Mouse (Mus musculus) heart, embryonic 15.5 days (tissue): ENCODE data around the gene Agrn. TPM values are rescaled to one million over a fixed set of nuclear protein-coding genes. Genes with fewer than 3 reads are reported as not detected.

Source experiments
- ATAC-seq: fragments of 200-750 bp; cut with Nextera tagmentation; replicated peaks from 2 replicates; pipeline ENCODE4 v1.8.0; 2017; ENCODE audit warnings: low read depth, moderate TSS enrichment; ENCODE audit not compliant: insufficient number of reproducible peaks, insufficient read depth, low FRiP score
- H3K27ac ChIP-seq: fragments of 300-500 bp; sonication (generic); 2 replicates; pipeline ENCODE4 v1.5.1; 2015; ENCODE audit warnings: mild to moderate bottlenecking, inconsistent platforms
- H3K27me3 ChIP-seq: fragments of 300-500 bp; sonication (generic); 2 replicates; pipeline ENCODE4 v1.6.1; 2015; ENCODE audit warnings: inconsistent platforms
- H3K36me3 ChIP-seq: fragments of 300-500 bp; sonication (generic); 2 replicates; pipeline ENCODE4 v1.6.1; 2015; ENCODE audit warnings: mild to moderate bottlenecking, inconsistent platforms
- H3K4me1 ChIP-seq: fragments of 300-500 bp; sonication (generic); replicated peaks from 2 replicates; pipeline ENCODE4 v1.6.1; 2015; ENCODE audit warnings: inconsistent platforms
- H3K4me2 ChIP-seq: fragments of 300-500 bp; sonication (generic); 2 replicates; pipeline ENCODE4 v1.6.1; 2015; ENCODE audit warnings: inconsistent platforms, mild to moderate bottlenecking, moderate library complexity
- H3K4me3 ChIP-seq: fragments of 300-500 bp; sonication (generic); 2 replicates; pipeline ENCODE4 v1.5.1; 2015; ENCODE audit warnings: mild to moderate bottlenecking, inconsistent platforms
- H3K9ac ChIP-seq: fragments of 300-500 bp; sonication (generic); 2 replicates; pipeline ENCODE4 v1.6.1; 2015; ENCODE audit warnings: mild to moderate bottlenecking, inconsistent platforms
- H3K9me3 ChIP-seq: fragments of 300-500 bp; sonication (generic); replicated peaks from 2 replicates; pipeline ENCODE4 v1.6.1; 2016; ENCODE audit warnings: inconsistent platforms
- WGBS: fragments of 180-500 bp; shearing (Covaris S2); methylation state at CpG from one replicate; pipeline ENCODE4 v1.1.7; 2015; ENCODE audit warnings: mixed read lengths; 5-methylcytosine and 5-hydroxymethylcytosine counted together
- polyA plus RNA-seq: library from polyadenylated mRNA; unstranded; fragments of >200 nt; fragmentation: Nextera tagmentation; extraction: Ambion mirVana; gene quantifications from 2 replicates; pipeline ENCODE4 v1.2.1, GENCODE M21; 2015

Gene Agrn
- polyA plus RNA-seq, 1 experiment from 2014 or later, result 38.0 TPM

DNA sequence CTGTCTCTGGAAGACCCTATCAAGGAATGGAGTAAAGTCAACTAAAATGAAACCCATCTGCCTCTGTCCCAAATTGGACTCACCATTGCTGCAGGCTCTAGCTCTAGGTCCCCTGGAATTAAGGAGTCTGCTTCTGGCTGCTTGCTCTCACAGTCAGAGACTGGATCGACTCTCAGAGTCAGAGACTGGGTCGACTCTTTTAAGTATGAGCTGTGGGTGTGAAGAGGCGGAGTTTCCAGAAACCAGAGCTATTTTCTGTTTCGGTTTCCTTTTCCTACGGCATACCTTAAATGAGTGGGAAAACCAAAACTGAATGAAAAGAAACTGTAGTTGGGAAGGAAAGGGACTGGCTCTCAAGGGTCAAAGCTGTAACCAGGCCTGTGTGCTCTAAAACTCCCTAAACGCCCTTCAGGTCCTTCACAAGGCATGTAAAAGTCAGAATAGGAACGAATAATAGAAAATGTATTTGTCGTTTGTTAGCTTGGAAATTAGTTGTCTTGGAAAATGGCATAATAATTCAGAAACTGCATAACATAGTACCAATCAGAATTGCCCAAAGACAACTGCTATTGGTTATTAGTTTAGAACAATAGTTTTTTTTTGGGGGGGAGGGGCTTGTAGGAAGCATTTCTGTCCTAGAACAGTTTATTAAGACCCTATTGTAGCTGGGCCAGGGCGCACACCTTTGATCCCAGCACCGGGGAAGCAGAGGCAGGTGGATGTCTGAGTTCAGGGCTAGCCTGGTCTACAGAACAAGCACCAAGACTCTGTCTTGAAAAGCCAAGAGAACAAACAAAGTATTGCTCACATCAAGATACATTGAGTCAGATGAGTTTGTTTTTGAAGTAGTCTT lies 3.6 kb upstream of the Agrn start, which contains the start of gene Isg15:
TSS of gene Isg15 (minus strand) at position 196 of the 853 bp plus-strand sequence.
- H3K4me2 ChIP-seq, result peak within 1 kb of the TSS; percentile 19; the same call in 1 of the 2 replicates

DNA sequence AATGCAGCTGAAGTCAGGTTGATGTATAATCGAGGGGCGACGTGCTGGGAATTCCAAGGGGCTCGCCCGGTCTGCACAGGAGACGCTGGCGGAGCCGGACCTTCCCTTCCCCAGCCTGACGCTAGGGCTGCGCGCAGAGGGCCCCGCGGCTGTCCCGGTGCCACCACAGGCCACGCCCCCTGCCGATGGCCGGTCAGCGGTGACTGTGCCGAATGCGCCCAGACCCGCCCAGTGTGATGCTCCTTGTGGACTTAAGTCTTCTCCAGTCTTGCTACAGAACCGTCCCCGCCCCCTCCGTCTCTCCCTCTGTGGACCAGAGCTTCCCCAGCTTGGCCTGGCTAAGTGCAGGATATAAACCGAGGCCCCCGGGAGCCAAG lies 529 bp upstream of the Agrn start:
- Histone ChIP-seq H3K36me3 (0 out of 2 replicates have a peak, but pooled peaks cover 3% of the 10 kb centered on the region), H3K4me2 (peak overlapping the region; percentile 72), H3K9ac (peak overlapping the region; percentile 67), H3K4me1 (peaks cover 43% of the 10 kb centered on the region), H3K27me3 (no peaks in the 10 kb centered on the region), H3K9me3 (no peaks in the 10 kb centered on the region), H3K4me3 (peak overlapping the region; percentile 79), H3K27ac (peak overlapping the region; percentile 95)
- peak; percentile 90 for ATAC-seq
- WGBS, result under 1% methylated on average over 26 of the region's 26 CpGs

More for the DNA sequence above, 3.6 kb upstream of the Agrn start, which contains the start of gene Isg15:
- 53% methylated on average over 10 of the region's 10 CpGs for WGBS
- Histone ChIP-seq H3K4me1 (peaks cover 25% of the 10 kb centered on the region), H3K27me3 (no peaks in the 10 kb centered on the region), H3K9me3 (no peaks in the 10 kb centered on the region), H3K4me3 (0 out of 2 replicates have a peak within 1 kb of the TSS, but pooled peaks have one; percentile 1), H3K27ac (peak within 1 kb of the TSS; percentile 15; the same call in 1 of the 2 replicates), H3K9ac (no peak within 1 kb of the TSS), H3K36me3 (no peaks in the 10 kb centered on the region)
- no peak for ATAC-seq

DNA sequence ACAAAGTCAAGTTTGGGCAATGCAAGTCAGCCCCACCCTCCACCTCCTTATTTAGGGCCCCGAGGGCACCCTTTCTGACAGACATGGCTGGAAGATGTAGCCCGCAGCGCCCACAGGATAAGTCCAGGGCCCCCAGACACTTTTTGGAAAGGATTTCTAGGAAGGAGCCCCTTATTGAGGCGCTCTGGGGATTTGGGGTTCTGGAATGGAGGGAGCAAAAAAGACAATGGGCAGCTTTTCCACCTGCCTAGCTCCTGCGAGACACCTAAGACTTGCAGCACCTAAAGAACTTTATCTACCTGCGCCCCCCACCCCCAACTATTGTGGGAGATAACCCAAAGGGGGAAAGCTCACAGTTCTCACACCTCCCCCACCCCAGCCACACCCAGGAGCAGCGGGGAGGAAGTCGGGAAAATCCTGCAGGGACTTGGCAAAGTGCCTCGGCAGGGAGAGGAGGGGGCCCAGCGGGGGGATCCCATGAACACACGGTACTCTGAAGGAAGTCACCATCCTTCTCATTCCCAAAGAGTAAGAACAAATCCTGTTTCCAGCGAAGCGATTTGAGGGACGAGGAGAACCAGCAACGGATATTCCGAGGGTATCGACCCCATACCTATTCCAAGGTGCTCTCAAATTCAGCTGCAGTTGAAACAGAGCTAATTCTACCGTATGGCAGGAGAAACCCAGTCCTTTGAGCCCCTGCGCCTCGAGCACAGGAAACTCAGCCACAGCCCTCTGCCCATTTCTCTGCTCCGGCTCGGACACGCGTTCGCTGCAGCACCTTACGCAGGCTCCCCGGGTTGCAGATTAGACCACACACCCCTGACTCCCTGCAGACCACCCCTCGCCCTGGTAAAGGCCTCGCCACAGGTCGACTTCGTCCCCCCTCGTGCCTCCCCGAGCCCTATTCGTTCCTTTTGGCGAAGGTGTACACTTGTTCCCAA lies 1.1 kb downstream of the Agrn start:
- Histone ChIP-seq H3K36me3 (0 out of 2 replicates have a peak, but pooled peaks cover 8% of the 10 kb centered on the region), H3K9ac (peak overlapping the region; percentile 88), H3K27ac (peak overlapping the region; percentile 72), H3K27me3 (no peaks in the 10 kb centered on the region), H3K4me1 (peaks cover 43% of the 10 kb centered on the region), H3K4me2 (peak overlapping the region; percentile 97), H3K9me3 (no peaks in the 10 kb centered on the region), H3K4me3 (peak overlapping the region; percentile 79)
- no peak for ATAC-seq
- 3% methylated on average over 35 of the region's 35 CpGs for WGBS

DNA sequence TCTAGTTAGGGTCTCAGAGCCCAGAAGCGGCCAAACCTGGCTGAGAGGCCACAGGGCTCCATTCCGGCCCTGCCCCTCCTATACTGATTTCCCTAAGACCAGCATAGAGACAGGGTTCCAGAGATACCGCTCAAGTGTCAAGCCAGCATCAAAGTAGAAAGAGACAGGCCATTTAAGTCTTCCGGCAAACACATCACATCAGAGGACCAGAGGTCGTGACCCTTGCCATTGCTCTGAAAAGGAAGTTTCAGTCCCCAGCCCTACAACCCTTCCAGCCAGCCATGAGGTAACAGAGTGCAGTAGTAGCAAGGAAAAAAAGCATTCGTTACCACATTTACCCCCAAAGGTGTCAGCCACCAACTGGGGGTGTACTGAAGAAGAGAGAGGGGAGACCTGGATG lies 2.9 kb downstream of the Agrn start:
- WGBS, result 58% methylated on average over 6 of the region's 6 CpGs
- Histone ChIP-seq H3K27me3 (no peaks in the 10 kb centered on the region), H3K4me2 (no peak overlapping the region), H3K4me1 (peaks cover 56% of the 10 kb centered on the region), H3K36me3 (peaks cover 8% of the 10 kb centered on the region; the same call in 1 of the 2 replicates), H3K4me3 (no peak overlapping the region), H3K27ac (no peak overlapping the region), H3K9me3 (no peaks in the 10 kb centered on the region), H3K9ac (no peak overlapping the region)
- no peak for ATAC-seq

DNA sequence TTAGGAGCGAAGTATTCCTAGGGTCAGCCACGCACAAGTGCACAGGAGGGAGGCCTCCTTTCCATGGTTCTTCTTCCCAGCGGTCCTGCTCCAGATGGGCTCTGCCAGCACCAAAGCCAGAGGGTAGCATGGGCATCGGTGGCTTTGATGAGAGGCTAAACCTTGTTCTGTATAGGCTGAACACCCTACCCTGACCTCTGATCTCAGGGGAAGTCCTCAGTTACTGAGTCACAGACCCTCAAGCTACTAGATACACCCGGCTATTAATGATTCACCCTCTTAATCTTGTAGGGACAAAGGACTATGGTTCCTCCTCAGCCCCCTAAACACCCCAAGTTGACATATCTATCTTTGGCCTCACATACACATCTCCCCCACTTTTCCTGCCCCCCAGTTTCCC lies 3.4 kb downstream of the Agrn start:
- no peak for ATAC-seq
- no peak overlapping the region for H3K9ac ChIP-seq

DNA sequence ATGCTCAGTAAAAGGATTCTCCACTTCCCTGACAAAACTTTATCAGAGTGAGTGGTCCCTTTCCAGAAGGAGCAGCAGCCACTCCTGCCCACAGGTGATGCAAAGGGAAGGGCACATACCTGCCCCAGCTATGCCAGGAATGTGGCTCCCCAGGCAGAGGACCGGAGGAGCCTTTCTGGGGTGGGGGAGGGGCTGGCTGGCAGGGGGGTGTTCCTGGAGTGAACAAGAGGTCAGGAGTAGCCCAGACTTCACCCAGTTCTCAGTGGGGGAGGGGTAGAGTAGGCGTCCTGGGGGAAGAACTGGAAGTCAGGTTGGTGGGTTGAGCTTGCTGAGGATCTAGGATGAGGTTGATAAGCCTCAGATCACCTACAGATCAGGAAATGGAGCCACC lies 4.1 kb downstream of the Agrn start:
- Histone ChIP-seq H3K4me1 (peaks cover 68% of the 10 kb centered on the region), H3K36me3 (peaks cover 8% of the 10 kb centered on the region; the same call in 1 of the 2 replicates), H3K4me3 (no peak overlapping the region), H3K9me3 (no peaks in the 10 kb centered on the region), H3K4me2 (no peak overlapping the region), H3K9ac (no peak overlapping the region), H3K27ac (peak overlapping the region; percentile 62), H3K27me3 (no peaks in the 10 kb centered on the region)
- 29% methylated on average over 2 of the region's 2 CpGs for WGBS
- ATAC-seq, result no peak

More for the DNA sequence above, 3.4 kb downstream of the Agrn start:
- Histone ChIP-seq H3K4me2 (no peak overlapping the region), H3K36me3 (peaks cover 8% of the 10 kb centered on the region; the same call in 1 of the 2 replicates), H3K27me3 (no peaks in the 10 kb centered on the region), H3K4me3 (no peak overlapping the region), H3K9me3 (no peaks in the 10 kb centered on the region), H3K4me1 (peaks cover 60% of the 10 kb centered on the region), H3K27ac (no peak overlapping the region)
- 76% methylated on average over 5 of the region's 5 CpGs for WGBS

DNA sequence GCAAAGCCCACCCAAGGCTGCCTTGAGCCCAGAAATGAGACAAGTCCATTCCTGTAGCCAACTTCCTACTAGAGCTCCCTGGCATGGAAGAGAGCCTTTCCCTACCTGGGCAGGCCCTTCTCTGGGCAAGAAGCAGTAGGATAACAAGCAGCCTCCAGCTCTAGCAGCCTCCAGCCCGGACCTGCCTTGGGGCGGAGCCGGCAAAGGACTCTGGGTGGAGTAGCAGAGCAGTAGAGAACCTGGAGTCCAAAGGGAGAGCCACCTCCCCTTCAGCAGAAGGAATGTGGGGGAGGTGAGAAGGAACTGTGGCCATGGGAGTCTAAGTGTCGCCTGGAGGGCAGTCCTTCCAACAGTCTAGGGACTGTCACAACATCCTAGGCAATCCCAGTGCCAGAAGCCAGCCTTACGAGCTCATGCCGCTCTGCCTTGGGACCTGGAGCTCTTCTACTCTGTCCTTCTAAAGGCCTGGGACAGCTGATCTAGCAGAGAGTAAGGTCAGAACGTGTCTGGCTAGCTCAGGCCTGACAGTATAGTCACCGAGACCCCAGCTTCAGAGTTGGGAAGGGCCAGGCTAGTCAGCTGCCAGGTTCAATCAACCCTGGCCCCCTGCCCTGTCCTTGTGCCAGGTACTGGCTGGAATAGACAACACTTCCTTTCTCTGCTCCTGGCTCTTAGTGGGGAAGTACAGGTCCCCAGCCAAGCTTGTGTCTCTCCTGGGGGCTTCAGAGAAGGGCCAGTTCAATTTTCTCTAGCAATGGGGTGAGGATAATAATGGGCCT lies 4.7 kb downstream of the Agrn start:
- Histone ChIP-seq H3K36me3 (peaks cover 8% of the 10 kb centered on the region; the same call in 1 of the 2 replicates), H3K9ac (no peak overlapping the region), H3K4me3 (no peak overlapping the region), H3K9me3 (no peaks in the 10 kb centered on the region), H3K27ac (peak overlapping the region; percentile 62), H3K27me3 (no peaks in the 10 kb centered on the region), H3K4me1 (peaks cover 70% of the 10 kb centered on the region), H3K4me2 (no peak overlapping the region)
- no peak for ATAC-seq
- WGBS, result 38% methylated on average over 8 of the region's 8 CpGs

DNA sequence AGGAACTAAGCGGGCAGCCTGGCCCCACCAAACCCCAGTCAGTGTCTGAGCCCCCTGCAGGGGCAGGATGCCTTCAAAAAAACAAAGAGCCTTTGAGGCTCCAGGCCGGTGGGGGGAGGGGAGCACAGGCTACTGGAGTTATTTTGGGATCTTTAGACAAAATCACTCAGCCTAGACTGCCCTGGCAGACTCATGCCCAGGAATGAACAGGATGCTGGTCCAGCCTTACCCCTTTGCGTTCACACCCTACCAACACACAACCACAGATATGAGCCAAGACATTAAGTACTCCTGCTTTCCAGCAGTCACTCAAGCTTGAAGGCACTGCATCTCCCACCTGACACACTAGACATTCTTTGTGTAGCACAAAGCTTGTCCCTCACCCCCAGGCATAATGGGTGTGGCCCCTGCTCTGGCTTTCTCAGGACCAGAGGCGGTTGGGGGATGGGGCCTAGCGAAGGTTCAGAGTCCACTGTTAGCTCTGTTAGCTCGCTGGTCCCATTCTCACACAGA lies 8.4 kb downstream of the Agrn start:
- Histone ChIP-seq H3K27ac (peak overlapping the region; percentile 43), H3K4me1 (peaks cover 78% of the 10 kb centered on the region), H3K9ac (0 out of 2 replicates have a peak overlapping the region, but pooled peaks have one; percentile 11), H3K27me3 (no peaks in the 10 kb centered on the region), H3K9me3 (no peaks in the 10 kb centered on the region), H3K36me3 (peaks cover 5% of the 10 kb centered on the region; the same call in 1 of the 2 replicates), H3K4me2 (peak overlapping the region; percentile 14; the same call in 1 of the 2 replicates), H3K4me3 (no peak overlapping the region)
- ATAC-seq, result no peak; the same call in 1 of the 2 replicates
- WGBS, result 32% methylated on average over 6 of the region's 6 CpGs

DNA sequence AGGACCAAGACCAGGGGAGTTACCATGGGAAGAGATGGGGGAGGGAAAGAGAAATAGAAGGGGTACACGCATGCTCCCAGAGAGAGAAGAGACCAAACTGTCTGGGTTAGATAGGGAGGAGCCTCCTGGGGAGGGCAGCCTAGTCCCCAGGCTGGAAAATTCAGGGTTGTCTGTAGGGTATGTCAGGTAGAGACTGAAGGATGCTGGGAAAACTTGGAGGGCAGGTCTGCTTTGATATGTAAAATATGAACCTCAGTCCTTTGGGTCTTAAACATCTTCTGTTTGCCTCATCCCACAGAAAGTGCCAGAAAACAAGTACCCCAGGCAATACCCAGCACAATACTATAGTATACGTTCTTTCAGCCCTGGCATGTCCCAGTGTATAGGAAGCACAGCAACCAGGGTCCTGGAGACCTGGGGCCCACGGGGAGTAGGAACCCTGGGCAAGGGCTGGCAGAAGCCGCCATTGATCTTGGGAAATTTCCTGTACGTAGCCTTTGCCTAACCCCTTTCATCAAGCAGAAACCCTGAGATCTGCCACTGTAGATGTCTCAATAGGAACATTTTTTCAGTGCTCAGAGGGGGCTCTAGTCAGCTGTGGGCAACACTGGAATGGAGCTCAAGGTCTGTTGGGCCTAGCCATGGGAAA lies 9.0 kb downstream of the Agrn start:
- Histone ChIP-seq H3K9me3 (no peaks in the 10 kb centered on the region), H3K9ac (0 out of 2 replicates have a peak overlapping the region, but pooled peaks have one; percentile 11), H3K36me3 (peaks cover 5% of the 10 kb centered on the region; the same call in 1 of the 2 replicates), H3K27me3 (no peaks in the 10 kb centered on the region), H3K27ac (peak overlapping the region; percentile 43; the same call in 1 of the 2 replicates), H3K4me1 (peaks cover 73% of the 10 kb centered on the region), H3K4me3 (no peak overlapping the region), H3K4me2 (no peak overlapping the region)
- 70% methylated on average over 5 of the region's 5 CpGs for WGBS
- ATAC-seq, result no peak
